Mouse (Mus musculus): Measurements from ENCODE around the gene Igsf23.

- TF ChIP-seq POLR2A (IDR thresholded peaks at IDR 0.05; ENCODE audit: low read depth, low read length) (no peak), CTCF (IDR thresholded peaks at IDR 0.05; ENCODE audit: extremely low read depth, insufficient read length, insufficient replicate concordance, low read depth, low read length) (no peak)
Measured at GRCm38 (mm10) chr7:19944709-19945108, 5.8 kb downstream of the Igsf23 start.
